Mouse (Mus musculus) small intestine, adult 2 months (tissue): ENCODE data around the gene Epha10. TPM values are rescaled to one million over a fixed set of nuclear protein-coding genes. Genes with fewer than 3 reads are reported as not detected.

Experiments
- H3K27ac ChIP-seq: fragments of 200-500 bp; 2 replicates; pipeline ENCODE4 v1.5.1; 2012; ENCODE audit warnings: low read depth, low read length, control low read depth, inconsistent platforms; ENCODE audit not compliant: insufficient read depth
- H3K27me3 ChIP-seq: fragments of 200-500 bp; 2 replicates; pipeline ENCODE4 v1.6.1; 2012; ENCODE audit warnings: mild to moderate bottlenecking, moderate library complexity, low read length, inconsistent platforms; ENCODE audit not compliant: control insufficient read depth, insufficient read depth
- H3K36me3 ChIP-seq: fragments of 200-500 bp; 2 replicates; pipeline ENCODE4 v1.6.1; 2012; ENCODE audit warnings: mild to moderate bottlenecking, low read length, control low read depth, inconsistent platforms; ENCODE audit not compliant: control insufficient read depth, insufficient read depth
- H3K4me1 ChIP-seq: fragments of 200-500 bp; 2 replicates; pipeline ENCODE4 v1.6.1; 2012; ENCODE audit warnings: low read length, inconsistent platforms, mixed read lengths; ENCODE audit not compliant: control insufficient read depth, insufficient read depth, insufficient read length
- H3K4me3 ChIP-seq: fragments of 200-500 bp; 2 replicates; pipeline ENCODE4 v1.5.1; 2012; ENCODE audit warnings: low read depth, mild to moderate bottlenecking, control low read depth, inconsistent platforms, low read length, moderate library complexity
- CTCF ChIP-seq: fragments of 200-500 bp; IDR thresholded peaks from 2 replicates; pipeline ENCODE4 v1.5.1; 2012; ENCODE audit warnings: low read depth, mild to moderate bottlenecking, control low read depth, inconsistent platforms, low read length, moderate library complexity, mixed read lengths; ENCODE audit not compliant: insufficient replicate concordance, insufficient read length; ENCODE audit errors: extremely low read depth
- POLR2A ChIP-seq: fragments of 200-500 bp; IDR thresholded peaks from 2 replicates; pipeline ENCODE4 v1.6.1; 2012; ENCODE audit warnings: low read depth, mild to moderate bottlenecking, control low read depth, inconsistent platforms, low read length, moderate library complexity
- WGBS: fragments of 180-500 bp; shearing (Covaris S2); methylation state at CpG from one replicate; pipeline ENCODE4 v1.1.7; 2018; 5-methylcytosine and 5-hydroxymethylcytosine counted together
- polyA plus RNA-seq: library from polyadenylated mRNA; depleted of rRNA; stranded (reverse); fragments of >200 nt; gene quantifications from 2 replicates; pipeline ENCODE4 v1.2.3, GENCODE M21; 2012

Gene Epha10
- polyA plus RNA-seq, 1 experiment = not detected

- peak; percentile 96 for TF ChIP-seq CTCF
- no peak for TF ChIP-seq POLR2A
- H3K4me1 ChIP-seq = peaks cover 3% of the 10 kb centered on the region; the same call in 1 of the 2 replicates
- H3K4me3 ChIP-seq = no peak overlapping the region
- no peak overlapping the region for H3K27ac ChIP-seq
- H3K27me3 ChIP-seq = no peaks in the 10 kb centered on the region
- 2% methylated on average over 4 of the region's 4 CpGs for WGBS
- peaks cover 13% of the 10 kb centered on the region; the same call in 1 of the 2 replicates for H3K36me3 ChIP-seq
These were observed 62.3 kb downstream of the Epha10 start for GRCm38 (mm10) chr4:124943022-124943421.

GRCm38 (mm10) chr4:124943781-124944180, 63.1 kb downstream of the Epha10 start:
- WGBS = 84% methylated on average over 5 of the region's 5 CpGs
- H3K27ac ChIP-seq = no peak overlapping the region

GRCm38 (mm10) chr4:124944961-124945360, 64.3 kb downstream of the Epha10 start:
- no peaks in the 10 kb centered on the region for H3K27me3 ChIP-seq
- TF ChIP-seq CTCF (no peak), POLR2A (no peak)
- peaks cover 10% of the 10 kb centered on the region; the same call in 1 of the 2 replicates for H3K36me3 ChIP-seq
- 69% methylated on average over 2 of the region's 2 CpGs for WGBS
- H3K4me1 ChIP-seq = no peaks in the 10 kb centered on the region
- no peak overlapping the region for H3K4me3 ChIP-seq
- H3K27ac ChIP-seq = no peak overlapping the region

More at GRCm38 (mm10) chr4:124943781-124944180, 63.1 kb downstream of the Epha10 start:
- H3K4me3 ChIP-seq = no peak overlapping the region
- H3K4me1 ChIP-seq = no peaks in the 10 kb centered on the region
- peaks cover 12% of the 10 kb centered on the region; the same call in 1 of the 2 replicates for H3K36me3 ChIP-seq
- TF ChIP-seq CTCF = no peak
- no peak for TF ChIP-seq POLR2A
- H3K27me3 ChIP-seq = no peaks in the 10 kb centered on the region

DNA sequence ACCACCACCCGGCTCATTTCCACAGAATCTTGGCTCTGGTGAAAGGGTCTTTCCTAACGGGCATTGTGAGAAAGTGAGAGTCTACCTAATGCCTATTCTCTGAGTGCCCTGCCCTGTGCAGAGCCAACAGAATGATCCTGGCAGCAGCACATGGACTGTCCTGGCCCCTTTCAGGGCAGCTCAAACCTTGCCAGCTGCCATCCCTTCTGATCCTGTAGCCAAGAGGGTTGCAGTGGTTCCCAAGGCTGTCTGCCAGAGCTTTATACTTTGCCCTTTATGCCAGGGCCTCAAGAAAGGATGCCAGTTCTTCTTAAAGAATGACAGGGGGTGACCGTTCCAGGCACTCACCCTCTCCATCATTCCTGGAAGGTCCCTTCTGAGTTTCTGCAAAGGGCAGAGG, 68.8 kb downstream of the Epha10 start:
- Histone ChIP-seq H3K36me3 (no peaks in the 10 kb centered on the region; the same call in 1 of the 2 replicates), H3K27me3 (no peaks in the 10 kb centered on the region), H3K4me1 (no peaks in the 10 kb centered on the region), H3K4me3 (no peak overlapping the region), H3K27ac (no peak overlapping the region)
- no peak for TF ChIP-seq POLR2A
- no peak for TF ChIP-seq CTCF
- 79% methylated on average over 3 of the region's 3 CpGs for WGBS

DNA sequence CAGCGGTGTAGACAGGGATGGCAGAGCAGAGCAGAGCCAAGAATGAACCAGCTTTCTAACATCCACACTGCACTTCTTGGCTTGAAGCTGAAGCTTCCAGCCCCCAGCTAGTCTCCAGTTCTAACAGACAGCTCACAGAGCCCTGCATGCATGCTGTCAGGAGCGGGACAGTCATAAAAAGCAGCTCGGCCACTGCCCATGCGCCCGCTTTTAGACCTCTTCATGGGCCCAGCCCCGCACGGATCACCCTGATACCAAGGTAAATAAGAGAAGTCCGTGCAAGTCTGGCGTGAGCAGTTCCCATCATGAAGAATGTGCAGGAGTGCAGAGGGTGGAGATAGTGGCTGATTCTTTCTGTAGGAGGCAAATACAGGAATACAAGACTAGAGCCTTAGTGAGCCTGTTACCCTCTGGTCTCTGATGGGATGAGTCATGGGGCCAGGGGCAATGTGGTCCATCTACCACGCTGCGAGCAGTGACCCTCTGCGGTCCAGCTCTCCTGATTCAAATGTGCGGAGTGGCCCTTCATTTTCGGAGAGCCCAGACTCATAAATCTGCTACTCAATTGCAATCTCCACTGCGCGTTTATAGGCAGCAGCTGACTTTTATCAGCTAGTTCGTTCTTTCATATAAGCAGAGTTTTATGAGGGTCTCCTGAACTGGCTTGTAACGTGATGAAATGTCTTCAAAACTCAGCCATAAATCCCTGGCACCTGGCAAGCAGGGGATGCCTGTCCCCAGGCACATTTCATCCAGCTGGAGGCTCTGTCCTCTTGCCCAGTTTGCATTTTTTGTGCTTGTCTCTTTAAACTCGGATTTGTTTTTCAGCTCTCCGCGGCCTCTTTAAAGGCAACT, 69.7 kb downstream of the Epha10 start:
- TF ChIP-seq CTCF (no peak), POLR2A (no peak)
- H3K27me3 ChIP-seq = no peaks in the 10 kb centered on the region
- no peak overlapping the region for H3K4me3 ChIP-seq
- H3K4me1 ChIP-seq = no peaks in the 10 kb centered on the region
- H3K36me3 ChIP-seq = no peaks in the 10 kb centered on the region
- no peak overlapping the region for H3K27ac ChIP-seq
- WGBS = 39% methylated on average over 21 of the region's 21 CpGs

DNA sequence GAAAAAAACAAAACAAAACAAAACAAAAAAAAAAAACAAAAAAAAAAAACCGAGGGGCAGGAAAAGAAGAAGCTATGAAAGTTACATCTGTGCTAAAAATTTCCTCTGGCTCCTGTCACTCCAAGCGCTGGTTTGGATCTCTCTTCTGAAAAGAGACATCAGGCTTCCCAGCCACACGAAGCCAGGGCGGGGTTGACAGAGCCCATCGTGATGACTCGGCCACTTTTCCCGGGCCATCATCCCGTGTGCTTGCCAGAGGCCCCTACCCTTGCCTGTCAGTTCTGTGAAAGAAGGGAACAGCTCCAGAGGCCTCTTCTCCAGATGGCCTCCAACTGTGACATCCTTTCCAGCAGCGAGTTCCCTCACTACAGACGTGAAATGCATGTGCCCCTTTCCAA, 70.3 kb downstream of the Epha10 start:
- Histone ChIP-seq H3K4me3 (no peak overlapping the region; the same call in 1 of the 2 replicates), H3K27ac (no peak overlapping the region), H3K4me1 (no peaks in the 10 kb centered on the region), H3K36me3 (no peaks in the 10 kb centered on the region), H3K27me3 (no peaks in the 10 kb centered on the region)
- 43% methylated on average over 10 of the region's 10 CpGs for WGBS
- TF ChIP-seq CTCF = no peak
- TF ChIP-seq POLR2A = no peak

GRCm38 (mm10) chr4:124953546-124953945, 72.8 kb downstream of the Epha10 start:
- Histone ChIP-seq H3K36me3 (no peaks in the 10 kb centered on the region), H3K27me3 (no peaks in the 10 kb centered on the region), H3K27ac (no peak overlapping the region), H3K4me3 (no peak overlapping the region), H3K4me1 (no peaks in the 10 kb centered on the region)
- no peak for TF ChIP-seq POLR2A
- no peak for TF ChIP-seq CTCF
- 55% methylated on average over 4 of the region's 4 CpGs for WGBS
